Mouse (Mus musculus) cerebellum, postnatal 4 days (tissue): ENCODE measurements around the gene Mark3.
A peak's percentile ranks its signal among the peaks of the same experiment; 100 is the strongest.

Experiments used
- DNase-seq, 2 experiments: peaks; one replicate each; pipeline ENCODE4 v3.0.0; 2022; ENCODE audit warnings: low spot score in 2 of 2, mixed read lengths in 1 of 2

Gene Mark3

DNA sequence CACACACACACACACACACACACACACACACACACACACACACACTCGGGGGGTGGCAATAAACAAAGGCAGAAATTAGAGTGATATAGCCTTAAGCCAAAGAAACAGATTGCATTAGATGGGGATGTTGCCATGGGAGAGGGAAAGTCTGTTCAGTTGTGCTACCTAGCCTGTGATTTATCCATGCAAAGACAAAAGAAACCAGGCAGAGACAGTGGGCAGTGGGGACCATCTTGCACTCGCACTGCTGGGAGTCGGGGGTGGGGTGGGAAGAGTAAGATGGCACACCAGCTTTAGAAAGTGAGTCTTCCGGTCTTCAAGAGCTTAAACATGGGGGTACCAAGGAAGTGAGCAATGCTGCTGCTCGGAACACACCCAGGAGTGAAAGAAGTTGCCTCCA is 14.0 kb upstream of the Mark3 start:
- no peak for DNase-seq

GRCm38 (mm10) chr12:111562276-111562814 is 12.0 kb upstream of the Mark3 start:
- DNase-seq, result no peak

DNA sequence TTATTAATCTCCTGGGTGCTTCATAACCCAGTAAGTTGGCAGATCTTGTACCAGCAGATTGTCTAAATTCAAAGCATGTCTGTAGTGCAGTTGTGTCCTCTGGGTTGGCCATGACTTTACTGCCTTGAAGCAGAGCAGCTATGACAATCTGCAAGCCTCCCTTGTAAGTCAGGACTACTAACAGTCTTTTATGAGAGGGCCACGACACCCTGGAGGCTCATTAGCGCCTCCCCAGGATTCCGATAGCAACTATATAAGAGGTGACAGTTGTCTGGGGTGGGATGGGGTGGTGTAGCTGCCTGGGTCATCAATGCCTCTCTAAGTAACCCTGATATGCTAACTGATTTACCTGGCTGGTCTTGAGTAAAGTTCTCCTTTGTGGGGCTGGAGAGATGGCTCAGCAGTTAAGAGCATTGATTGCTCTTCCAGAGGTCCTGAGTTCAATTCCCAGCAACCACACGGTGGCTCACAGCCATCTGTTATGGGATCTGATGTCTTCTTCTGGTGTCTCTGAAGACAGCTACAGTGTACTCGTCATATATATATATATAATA is 11.2 kb upstream of the Mark3 start:
- no peak for DNase-seq

DNA sequence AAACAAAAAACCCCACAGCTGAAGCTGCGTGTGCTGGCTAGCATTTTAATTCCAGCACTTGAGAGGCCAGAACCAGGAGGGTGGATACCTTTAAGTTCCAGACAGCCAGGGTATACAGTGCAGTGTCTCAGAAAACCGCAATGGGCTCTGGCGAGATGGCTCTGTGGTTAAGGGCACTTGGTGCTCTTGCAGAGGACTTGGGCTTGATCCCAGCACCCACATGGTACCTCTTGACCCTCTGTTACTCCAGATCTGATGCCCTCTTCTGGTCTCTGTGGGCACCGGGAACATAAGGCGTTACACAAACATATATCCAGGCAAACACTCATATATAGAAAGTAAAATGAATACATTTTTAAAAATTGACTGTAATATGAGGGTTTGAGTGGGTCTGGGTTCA is 9.0 kb upstream of the Mark3 start:
- no peak for DNase-seq

DNA sequence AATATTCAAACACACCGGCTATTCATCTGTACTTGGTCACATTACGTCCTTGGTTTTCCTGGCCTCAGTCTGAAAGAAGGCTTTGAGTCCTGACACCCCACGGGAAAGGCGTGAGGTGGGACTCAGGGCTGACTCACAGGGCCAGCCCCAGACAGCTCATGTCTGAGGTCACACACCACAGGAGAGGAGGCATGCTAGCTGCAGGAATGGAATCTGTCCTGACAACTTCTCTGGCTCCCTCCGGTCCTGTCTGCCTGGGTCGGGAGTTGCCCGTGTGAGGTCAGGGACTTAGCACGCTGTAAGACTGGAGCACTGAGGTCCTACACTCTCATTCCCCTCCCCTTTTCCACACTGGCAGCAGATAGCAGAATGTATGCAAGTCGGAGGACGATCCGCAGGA is 5.5 kb upstream of the Mark3 start:
- no peak for DNase-seq

- no peak for DNase-seq
Measured at GRCm38 (mm10) chr12:111572406-111572805, 1.9 kb upstream of the Mark3 start.

DNA sequence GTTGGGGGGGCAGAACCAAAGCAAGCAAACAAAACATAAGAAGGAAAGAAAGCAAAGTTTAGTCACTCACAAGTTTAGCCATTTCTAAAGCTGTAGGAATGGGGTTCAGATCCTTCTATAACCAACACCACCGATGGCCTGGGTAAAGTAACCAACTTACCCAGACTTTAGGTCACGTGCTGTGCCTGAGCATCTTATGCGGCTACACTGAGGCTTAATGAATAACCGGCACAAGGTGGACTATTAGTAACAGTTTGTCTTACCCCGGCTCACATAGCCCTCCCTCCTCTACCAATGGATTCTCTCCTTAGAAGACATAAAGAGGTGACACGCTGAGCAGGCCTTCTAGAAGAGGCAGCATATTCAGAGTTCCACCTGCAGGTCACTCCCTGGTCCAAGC is 1.0 kb upstream of the Mark3 start:
- no peak for DNase-seq

DNA sequence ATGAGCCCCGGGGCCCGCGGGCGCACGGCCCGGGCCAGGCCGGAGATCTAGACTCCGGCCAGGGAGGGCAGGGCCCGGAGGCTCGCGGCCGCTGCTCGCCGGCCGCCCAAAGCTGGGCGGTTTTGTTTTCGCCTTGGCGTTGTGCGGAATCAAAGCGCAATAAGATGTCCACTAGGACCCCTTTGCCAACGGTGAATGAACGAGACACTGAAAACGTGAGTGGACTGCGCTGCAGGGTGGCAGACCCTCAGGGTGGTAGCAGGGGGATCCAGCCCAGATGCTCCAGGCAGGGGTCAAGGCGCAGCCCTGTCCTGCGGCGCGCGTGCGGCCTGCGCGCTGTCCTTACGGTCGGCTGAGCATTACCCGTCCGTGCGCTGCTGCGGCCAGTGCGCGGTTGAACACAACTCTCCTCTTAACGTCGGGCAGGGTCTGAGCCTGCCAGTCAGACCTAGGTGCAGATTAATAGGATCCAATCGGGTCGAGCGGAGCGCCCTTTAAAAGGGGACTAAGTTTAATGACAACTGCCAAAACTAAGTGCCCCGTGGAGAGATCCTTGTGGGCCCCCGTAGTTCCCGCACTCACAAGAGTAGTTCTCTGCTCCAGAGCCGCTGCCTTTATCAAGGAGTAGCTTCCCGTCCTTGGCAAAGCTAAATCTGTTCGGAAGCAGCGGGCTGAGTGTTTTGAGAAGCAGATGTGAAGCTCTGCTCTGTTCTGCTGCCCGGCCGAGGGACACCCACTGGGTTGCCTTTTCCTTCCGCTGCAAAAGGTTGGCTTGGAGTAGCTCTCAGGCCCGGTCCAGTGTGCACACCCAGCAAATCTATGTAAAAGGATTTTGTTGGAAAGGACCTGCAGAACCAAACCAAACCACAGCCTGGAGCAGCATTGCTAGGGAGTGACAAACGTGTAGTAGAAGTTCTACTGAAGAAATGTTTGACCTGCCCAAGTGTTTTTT is 840 bp downstream of the Mark3 start:
- DNase-seq, result peak in 1 of 2 experiments; percentile 59

- DNase-seq, result no peak
Measured at GRCm38 (mm10) chr12:111583058-111583457, 8.7 kb downstream of the Mark3 start.

DNA sequence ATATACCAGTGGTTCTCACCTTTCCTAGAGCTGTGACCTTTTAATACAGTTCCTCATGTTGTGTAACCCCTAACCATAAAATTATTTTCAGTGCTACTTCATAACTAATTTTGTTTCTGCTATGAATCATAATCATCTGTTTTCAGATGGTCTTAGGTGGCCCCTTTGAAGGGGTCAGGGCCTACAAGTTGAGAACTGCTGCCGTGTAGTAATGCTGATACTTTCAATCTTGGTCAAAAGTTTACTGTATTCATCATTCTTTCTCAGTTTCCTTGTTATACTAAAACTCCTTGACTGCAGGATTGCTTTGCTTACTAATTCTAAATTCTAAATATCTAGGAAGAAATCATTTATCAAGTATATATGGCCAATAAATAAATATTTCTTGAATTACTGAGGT is 10.1 kb downstream of the Mark3 start:
- no peak for DNase-seq

- DNase-seq, result no peak
Measured at GRCm38 (mm10) chr12:111587252-111587651, 12.9 kb downstream of the Mark3 start.

DNA sequence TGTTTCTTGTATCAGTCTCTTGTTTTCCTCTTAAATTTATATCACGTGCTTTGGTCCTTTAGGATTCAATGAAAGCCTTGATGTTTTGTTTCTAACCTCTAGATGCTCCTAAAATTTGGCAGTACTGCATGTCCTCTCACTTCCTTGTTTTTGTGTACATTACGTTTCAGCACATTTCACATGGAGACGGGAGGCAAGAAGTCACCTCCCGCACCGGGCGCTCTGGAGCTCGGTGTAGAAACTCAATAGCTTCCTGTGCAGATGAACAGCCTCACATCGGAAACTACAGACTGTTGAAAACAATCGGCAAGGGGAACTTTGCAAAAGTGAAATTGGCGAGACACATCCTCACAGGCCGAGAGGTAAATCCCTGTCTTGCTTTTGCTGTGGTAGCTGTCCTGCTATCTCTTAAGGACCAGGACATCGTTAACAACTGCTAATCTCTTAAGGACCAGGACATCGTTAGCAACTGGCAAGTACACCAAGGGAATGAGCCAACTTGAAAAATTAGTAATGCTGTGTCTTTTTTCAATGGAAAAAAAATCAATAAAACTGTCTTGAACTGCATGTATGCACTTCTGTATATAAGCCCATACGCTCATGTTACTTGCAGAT is 18.2 kb downstream of the Mark3 start:
- no peak for DNase-seq

GRCm38 (mm10) chr12:111593775-111594174 is 19.5 kb downstream of the Mark3 start:
- DNase-seq, result no peak

DNA sequence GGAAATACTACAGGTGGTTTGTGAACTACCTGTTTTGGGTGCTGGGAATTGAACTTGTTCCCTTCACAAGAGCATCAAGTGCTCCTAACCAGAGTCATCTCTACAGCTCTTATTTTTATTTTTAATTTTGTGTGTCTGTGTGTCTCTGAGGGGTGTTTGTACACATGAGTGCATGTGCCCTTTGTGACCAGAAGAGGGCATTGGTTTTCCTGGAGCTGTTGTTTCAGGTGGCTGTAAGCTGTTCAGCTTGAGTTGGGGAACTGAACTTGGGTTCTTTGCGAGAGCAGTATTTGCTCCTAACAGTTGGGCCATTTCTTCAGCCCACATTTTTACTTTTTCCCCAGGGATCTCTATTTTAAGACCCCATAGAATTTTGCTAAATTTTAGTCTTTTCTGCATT is 23.0 kb downstream of the Mark3 start:
- DNase-seq, result no peak

- DNase-seq, result no peak
Measured at GRCm38 (mm10) chr12:111598902-111599301, 24.6 kb downstream of the Mark3 start.

- DNase-seq, result no peak
Measured at GRCm38 (mm10) chr12:111599640-111600039, 25.3 kb downstream of the Mark3 start.

- no peak for DNase-seq
Measured at GRCm38 (mm10) chr12:111603871-111604270, 29.5 kb downstream of the Mark3 start.

- DNase-seq, result no peak
Measured at GRCm38 (mm10) chr12:111605619-111606018, 31.3 kb downstream of the Mark3 start.

DNA sequence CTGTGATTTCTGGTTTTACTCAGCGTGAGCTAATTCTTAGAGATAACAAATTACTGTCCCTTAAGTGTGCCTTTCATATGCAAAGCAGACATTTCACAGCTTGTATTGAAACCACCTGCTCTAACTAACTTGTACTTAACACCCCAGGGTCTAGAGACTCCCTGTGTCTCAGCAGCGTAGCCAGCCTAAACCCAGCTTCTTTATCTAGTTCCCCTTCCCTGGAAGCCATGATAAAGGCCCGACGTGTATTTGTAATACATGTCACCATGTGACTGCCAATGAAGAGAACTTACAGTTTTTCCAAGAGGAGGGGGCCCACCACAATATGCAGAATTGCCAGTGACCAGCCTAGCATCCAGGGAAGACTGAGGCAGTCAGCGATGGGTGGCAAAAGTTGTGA is 33.7 kb downstream of the Mark3 start:
- no peak for DNase-seq

DNA sequence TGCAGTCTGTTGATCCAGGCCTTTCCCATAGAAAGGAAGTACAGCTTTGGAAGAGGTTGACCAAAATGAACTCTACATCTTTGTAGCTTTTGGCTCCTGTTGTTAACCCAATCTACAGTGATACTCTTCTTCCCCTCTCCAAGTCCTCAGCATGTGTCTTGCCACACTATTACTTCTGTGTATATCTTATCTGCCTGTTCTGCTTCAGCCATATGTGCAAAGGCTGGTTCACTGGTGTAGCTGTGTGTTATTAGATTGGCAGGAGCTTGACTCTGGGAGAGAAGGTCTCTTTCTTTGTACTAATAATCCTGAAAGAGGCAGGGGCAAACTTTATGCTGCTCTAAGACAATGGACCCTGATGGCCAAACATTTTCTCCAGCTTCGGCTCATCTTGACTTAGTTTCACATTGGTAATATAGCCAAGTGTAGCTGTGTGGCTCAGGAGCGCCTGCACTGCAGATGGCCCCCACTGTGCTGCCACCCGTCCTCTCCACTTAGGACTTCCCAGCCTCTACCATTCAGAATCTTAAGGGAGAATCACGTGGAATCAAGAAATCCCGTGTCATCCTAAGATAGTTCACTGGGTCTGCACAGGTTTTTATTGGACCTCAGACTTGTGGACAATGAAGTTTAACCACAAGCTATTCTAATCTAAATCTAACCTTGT is 40.3 kb downstream of the Mark3 start:
- DNase-seq, result no peak

- no peak for DNase-seq
Measured at GRCm38 (mm10) chr12:111618266-111618665, 43.9 kb downstream of the Mark3 start.

DNA sequence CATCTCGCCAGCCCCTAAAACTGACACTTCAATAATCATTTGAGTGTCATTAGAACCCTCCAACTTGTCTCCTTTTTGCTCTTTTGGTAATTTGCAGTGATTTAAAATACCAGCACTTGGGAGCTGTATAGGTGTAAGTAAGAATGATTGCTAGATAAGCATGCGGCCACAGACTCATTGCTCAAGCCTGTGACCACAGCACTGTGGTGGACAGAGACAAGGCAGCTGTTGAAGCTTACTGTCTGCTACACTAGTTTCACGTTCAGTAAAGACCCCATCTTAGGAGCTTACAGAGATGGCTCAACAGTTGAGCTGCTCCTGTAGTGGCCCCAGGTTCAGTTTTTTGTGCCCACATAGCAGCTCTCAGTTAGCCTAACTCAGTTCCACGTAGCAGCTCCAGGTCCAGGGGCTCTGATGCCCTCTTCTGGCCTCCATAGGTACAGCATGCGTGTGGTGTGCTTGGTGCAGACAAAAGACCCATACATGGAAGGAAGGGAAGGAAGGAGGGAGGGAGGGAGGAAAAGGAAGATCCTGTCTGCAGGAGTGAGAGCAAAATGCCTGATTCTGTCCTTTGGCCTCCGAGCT is 73.8 kb downstream of the Mark3 start:
- DNase-seq, result peak; percentile 58 to 74
